Mouse (Mus musculus): ENCODE measurements around the gene Cyfip1.
"Not testable (repeated sequence)": the region's sequence is repeated elsewhere in the genome, so short reads cannot be mapped to it uniquely, and the experiment has no call there.

GRCm38 (mm10) chr7:55918365-55918764 is 76.8 kb downstream of the Cyfip1 start:
- TF ChIP-seq HCFC1 (IDR thresholded peaks at IDR 0.05; ENCODE audit: low read depth, low read length); EP300 (IDR thresholded peaks at IDR 0.05; ENCODE audit: low read length); POLR2A (IDR thresholded peaks at IDR 0.05; ENCODE audit: low read depth, low read length): not testable (repeated sequence)
